Mouse (Mus musculus): Measurements from ENCODE around the gene Ppp1r14b.
A peak's percentile ranks its signal among the peaks of the same experiment; 100 is the strongest.
"Not testable (repeated sequence)": the region's sequence is repeated elsewhere in the genome, so short reads cannot be mapped to it uniquely, and the experiment has no call there.

The Ppp1r14b gene

DNA sequence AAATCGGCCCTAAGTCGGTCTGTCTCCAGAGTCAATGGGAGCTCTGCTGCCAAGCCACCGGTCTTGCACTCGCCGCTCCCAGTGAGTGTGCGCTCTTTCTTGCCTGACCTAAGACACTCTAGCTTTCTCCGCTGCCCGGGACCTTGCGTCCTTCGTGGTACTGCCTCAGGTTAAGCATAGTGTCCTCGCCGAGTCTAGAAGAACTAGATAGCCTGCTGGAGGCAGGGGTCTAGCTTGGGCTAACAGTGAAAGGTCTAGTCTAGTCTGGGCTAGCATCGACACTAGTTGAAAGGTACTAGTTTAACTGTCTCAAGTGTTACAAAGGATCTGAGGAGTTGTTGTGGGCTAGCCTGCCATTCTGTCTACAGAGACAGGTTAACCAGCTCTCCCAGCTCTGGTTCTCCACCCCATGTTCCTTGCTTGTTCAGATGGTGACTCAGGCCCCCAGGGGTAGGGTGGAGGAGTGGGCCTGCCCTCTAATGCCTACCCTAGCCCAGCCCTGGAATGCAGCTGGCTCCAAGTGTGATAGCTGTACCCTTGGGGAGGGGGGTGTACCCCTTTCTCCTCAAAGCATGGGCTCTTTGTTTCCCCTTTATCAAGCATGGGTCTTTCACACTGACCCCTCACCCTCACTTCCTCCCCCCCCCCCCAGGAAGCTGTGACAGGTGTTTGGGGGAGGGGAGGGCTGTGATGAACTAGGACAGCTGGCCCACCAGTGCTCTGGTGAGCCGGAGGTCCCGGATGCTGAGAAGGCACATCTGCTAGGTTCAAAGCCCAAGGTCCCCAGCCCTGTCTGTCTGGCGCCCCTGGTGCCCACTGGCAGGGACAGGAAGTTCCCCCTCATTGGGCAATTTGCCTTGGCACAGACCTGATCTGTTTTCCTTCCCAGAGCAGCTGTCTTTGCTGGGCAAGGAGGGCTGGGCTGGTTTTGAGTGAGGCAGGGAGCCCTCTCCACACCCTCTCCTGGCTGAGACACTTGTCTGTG, 1.1 kb downstream of the Ppp1r14b start, which contains the start of gene Plcb3:
Gene Plcb3 (minus strand): TSS at position 934 of the 985 bp plus-strand sequence.
- DNase-seq (ENCODE audit: low spot score), result peak; percentile 91

DNA sequence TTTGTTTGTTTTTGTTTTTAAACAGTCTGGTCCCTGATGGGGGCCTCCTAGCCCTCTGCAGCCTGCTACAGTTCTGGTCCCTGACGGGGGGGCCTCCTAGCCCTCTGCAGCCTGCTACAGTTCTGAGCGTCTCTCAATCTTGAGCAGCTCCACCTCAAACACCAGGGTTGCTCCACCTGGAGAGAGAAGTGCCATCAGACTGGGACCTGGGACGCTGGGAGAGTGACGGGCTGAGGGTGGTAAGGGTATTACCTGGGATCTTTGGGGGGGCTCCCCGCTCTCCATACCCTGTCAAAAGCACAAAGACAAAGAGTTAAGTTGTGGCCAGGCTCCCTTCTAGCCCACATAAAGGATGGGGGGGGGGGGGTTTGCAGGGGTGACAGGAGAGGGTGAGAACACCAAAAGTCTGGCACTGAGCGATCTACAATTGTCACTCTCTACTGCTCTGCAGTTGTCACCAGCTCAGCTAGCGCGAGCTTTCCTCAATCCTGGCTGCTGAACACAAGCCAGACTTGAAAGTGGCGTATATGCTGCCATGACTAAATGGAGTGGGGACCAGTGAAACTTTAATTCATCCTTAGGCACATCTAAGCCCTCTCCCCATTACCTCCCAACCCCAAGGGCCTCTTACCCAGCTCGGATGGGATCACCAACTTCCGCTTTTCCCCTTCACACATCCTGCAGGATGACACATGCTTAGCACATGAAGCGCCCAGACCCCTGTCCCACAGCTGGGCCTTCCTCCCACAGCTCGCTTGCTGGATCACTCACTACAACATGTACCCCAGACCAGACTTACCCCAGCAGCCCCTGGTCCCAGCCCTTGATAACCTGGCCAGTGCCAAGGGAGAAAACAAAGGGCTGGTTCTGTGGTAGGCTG, 3.2 kb downstream of the Ppp1r14b start:
- DNase-seq (ENCODE audit: low spot score), result no peak

DNA sequence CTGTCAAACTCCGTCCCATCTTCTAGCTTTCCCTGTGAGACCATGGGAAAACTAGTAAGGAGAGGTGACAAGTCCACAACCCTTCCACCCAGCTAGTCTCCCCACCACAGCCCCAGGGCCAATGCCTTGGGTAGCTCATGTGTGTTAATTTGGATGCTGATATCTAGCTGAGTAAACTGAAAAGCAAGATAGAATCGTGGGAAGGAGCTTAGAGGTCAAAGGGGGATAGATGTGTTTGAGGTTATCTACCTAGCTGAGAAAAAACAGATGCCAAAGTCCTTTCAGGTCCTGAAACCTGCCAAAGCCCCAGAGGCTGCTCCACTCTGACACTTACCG, 3.8 kb downstream of the Ppp1r14b start:
- no peak for DNase-seq (ENCODE audit: low spot score)

DNA sequence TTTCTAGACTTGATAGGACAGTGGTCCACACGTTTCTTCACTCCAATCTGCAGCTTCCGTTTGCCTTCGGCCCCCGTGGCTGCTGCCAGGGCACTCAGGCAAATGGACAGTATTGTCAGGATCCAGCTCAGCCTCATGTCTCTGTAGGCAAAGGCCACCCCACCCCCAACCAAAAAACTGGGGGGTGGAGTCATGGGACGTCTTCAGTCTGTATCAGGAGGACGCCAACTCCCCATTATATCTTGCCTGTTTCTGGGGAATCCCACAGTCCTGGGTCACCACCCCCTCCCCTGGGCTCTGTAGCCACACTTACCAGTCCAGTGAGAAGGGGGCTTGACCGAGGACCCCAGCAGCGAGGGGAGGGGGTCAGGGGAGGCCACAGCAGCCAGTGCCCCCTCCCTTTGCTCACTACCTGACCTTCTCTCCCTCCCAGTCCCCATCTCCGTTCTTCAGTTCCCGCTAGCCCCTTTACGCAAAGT, 4.3 kb downstream of the Ppp1r14b start:
- DNase-seq (ENCODE audit: low spot score), result peak; percentile 46

- peak; percentile 97 for DNase-seq (ENCODE audit: low spot score)
Observed at GRCm38 (mm10) chr19:6979486-6980380, 5.0 kb downstream of the Ppp1r14b start.

GRCm38 (mm10) chr19:6980381-6981093, 5.8 kb downstream of the Ppp1r14b start, which contains the start of gene Fkbp2:
Gene Fkbp2, minus strand, starts transcription at chr19:6980501.
- peak; percentile 96 for DNase-seq (ENCODE audit: low spot score)

GRCm38 (mm10) chr19:6981465-6981864, 6.7 kb downstream of the Ppp1r14b start:
- DNase-seq (ENCODE audit: low spot score), result no peak

GRCm38 (mm10) chr19:6983621-6984020, 8.9 kb downstream of the Ppp1r14b start:
- DNase-seq (ENCODE audit: low spot score), result no peak

- no peak for DNase-seq (ENCODE audit: low spot score)
Observed at GRCm38 (mm10) chr19:6985300-6985699, 10.5 kb downstream of the Ppp1r14b start.

GRCm38 (mm10) chr19:6985951-6986708, 11.4 kb downstream of the Ppp1r14b start:
- DNase-seq (ENCODE audit: low spot score), result no peak

DNA sequence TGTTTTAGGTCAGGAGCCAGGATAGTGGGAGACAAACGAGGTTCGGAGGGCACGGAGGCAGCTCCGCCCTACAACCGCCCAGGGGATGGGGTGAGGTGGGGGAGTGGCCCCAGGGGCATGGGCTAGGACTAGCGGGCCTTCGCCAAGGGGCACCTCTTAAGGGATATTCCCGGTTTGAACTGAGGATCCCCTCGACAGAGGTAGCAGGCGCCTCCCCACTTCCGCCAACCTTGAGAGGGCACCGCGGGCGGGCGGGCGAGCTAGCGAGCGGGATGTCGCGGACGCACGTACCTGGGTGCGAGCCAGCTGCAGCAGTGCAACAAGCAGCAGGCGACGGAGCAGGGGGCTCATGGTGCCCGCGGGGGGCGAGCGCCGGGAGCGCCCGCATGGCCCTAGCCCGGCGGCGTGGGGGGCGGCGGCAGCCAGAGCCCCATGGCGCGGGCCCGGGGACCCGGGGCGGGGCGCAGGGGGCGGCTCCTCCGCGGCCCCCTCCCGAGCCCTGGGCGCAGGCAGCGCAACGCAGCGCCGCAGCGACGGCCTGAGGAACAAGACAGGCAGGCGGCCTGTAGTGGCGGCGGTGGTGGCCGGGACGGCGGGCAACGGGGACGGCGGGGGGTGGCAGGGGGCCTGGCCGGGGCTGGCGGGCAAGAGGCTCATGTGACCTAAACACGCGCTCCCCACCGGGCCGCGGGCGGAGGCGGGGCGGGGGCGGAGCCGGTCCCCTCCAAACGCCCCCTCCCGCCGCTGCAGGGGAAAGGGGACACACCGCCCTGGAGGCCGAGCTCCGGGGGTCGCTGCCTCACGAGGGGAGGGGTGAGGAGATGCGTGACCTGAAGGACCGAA, 12.5 kb downstream of the Ppp1r14b start, which contains the start of gene Vegfb:
Gene Vegfb (minus strand): TSS at position 591 of the 843 bp plus-strand sequence.
- DNase-seq (ENCODE audit: low spot score), result peak; percentile 39

- no peak for DNase-seq (ENCODE audit: low spot score)
Observed at GRCm38 (mm10) chr19:6987904-6988285, 13.1 kb downstream of the Ppp1r14b start.

- no peak for DNase-seq (ENCODE audit: low spot score)
Observed at GRCm38 (mm10) chr19:6989251-6989650, 14.5 kb downstream of the Ppp1r14b start.

DNA sequence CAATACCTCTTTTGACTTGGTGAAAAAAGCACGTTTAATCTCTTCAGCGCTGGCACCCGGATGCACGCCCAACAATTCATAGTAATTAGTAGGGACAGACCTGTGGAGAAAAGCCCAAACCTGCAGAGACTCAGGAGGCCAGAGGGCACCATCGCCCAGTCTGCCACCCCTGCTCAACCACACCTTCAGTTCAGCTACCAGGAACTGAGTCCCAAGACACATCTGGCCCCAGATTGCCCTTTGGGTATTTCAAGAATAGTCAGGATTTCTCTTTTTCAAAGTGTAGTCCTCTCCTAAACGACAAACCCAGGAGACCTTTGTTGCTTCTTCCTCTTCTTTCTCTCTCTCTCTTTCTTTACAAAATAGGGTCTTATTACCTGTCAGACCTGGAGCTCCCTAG, 15.9 kb downstream of the Ppp1r14b start:
- no peak for DNase-seq (ENCODE audit: low spot score)

DNA sequence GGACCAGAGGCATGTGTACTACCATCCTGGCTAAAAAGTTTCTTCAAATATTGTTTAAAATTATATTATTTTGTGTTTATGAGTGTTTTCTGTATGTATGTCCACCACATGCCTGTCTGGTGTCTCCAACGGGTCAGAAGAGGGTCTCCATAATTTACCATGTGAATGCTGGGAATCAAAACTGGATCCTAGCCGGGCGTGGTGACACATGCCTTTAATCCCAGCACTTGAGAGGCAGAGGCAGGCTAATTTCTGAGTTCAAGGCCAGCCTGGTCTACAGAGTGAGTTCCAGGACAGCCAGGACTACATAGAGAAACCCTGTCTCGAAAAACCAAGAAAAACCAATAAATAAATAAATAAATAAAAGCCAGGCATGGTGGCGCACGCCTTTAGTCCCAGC, 16.4 kb downstream of the Ppp1r14b start:
- not testable (repeated sequence) for DNase-seq (ENCODE audit: low spot score)

DNA sequence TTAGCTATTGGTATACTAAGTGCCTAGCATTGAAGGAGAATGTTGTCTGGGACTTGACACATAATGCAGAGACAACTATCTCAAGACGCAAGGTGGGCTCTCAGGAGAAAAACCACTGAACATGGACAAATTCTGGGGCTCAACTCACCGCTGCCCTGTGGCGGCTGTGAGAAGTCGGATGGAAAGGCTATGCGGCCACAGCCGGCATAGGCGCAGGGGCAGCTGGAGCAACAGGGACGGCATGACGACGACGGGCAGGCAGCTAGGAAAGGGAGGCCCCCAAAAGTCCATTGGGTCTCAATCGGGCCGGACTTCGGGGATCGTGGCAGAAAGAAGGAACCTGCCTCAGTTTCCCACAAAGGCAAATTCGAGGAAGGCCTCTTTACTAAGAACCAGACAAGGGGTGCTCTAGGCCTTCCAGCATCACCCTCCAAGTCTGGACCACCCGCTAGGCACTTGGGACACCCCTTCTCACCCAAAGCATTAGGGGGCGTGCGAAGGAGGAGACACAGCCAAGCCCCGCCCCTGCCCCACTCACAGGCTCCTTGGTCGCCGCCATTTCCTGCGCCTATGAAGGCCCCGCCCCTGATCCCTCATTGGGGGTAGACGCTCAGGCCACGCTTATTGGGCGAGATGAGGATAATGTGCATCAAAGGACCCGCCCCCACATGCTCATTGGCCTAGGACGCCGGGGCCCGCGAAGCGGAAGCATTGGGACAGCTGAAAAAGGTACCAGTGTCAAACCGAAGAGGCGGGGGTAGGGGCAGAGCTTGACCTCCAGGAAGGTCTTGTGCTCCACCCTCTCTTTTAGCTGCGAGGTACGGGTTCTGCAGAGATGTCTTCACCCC, 17.5 kb downstream of the Ppp1r14b start, which contains the start of gene Dnajc4:
Gene Dnajc4 (minus strand): TSS at position 562 of the 848 bp plus-strand sequence.
- peak; percentile 91 for DNase-seq (ENCODE audit: low spot score)

GRCm38 (mm10) chr19:6993011-6993770, 18.4 kb downstream of the Ppp1r14b start:
- DNase-seq (ENCODE audit: low spot score), result no peak

Data from MN1 (cell line).